Mouse (Mus musculus) 3134 (cell line): ENCODE data around the gene Clec4b2.
"Not testable (repeated sequence)": the region's sequence is repeated elsewhere in the genome, so short reads cannot be mapped to it uniquely, and the experiment has no call there.

Source experiments
- DNase-seq: peaks from one replicate; pipeline ENCODE4 v3.0.0-alpha.2; 2011; ENCODE audit warnings: low spot score; ENCODE audit not compliant: insufficient read length; ENCODE audit errors: extremely low read depth

The Clec4b2 gene

GRCm38 (mm10) chr6:123172593-123172992, at the start of gene Clec4b2:
Gene Clec4b2 (plus strand): TSS chr6:123172893.
- no peak for DNase-seq

GRCm38 (mm10) chr6:123123195-123123594, 49.5 kb upstream of the Clec4b2 start:
- DNase-seq: no peak

- no peak for DNase-seq
Observed at GRCm38 (mm10) chr6:123127173-123127572, 45.5 kb upstream of the Clec4b2 start.

- DNase-seq: not testable (repeated sequence)
Observed at GRCm38 (mm10) chr6:123137766-123138526, 34.7 kb upstream of the Clec4b2 start.

GRCm38 (mm10) chr6:123170106-123170505, 2.6 kb upstream of the Clec4b2 start:
- DNase-seq: no peak

GRCm38 (mm10) chr6:123171040-123171439, 1.7 kb upstream of the Clec4b2 start:
- DNase-seq: no peak

- DNase-seq: no peak
Observed at GRCm38 (mm10) chr6:123175549-123175948, 2.9 kb downstream of the Clec4b2 start.

GRCm38 (mm10) chr6:123184862-123185261, 12.2 kb downstream of the Clec4b2 start:
- not testable (repeated sequence) for DNase-seq

GRCm38 (mm10) chr6:123207187-123208076, 34.7 kb downstream of the Clec4b2 start:
- DNase-seq: no peak

GRCm38 (mm10) chr6:123208077-123208439, 35.4 kb downstream of the Clec4b2 start:
- DNase-seq: not testable (repeated sequence)

GRCm38 (mm10) chr6:123211726-123212125, 39.0 kb downstream of the Clec4b2 start:
- no peak for DNase-seq

GRCm38 (mm10) chr6:123227519-123228166, 55.0 kb downstream of the Clec4b2 start:
- no peak for DNase-seq

GRCm38 (mm10) chr6:123229644-123230043, 57.0 kb downstream of the Clec4b2 start, which contains the start of gene Clec4n:
Gene Clec4n (plus strand): TSS chr6:123229843.
- DNase-seq: no peak

GRCm38 (mm10) chr6:123231149-123231548, 58.5 kb downstream of the Clec4b2 start:
- no peak for DNase-seq

GRCm38 (mm10) chr6:123237582-123237981, 64.9 kb downstream of the Clec4b2 start:
- no peak for DNase-seq

GRCm38 (mm10) chr6:123244201-123244600, 71.5 kb downstream of the Clec4b2 start:
- no peak for DNase-seq

- DNase-seq: not testable (repeated sequence)
Observed at GRCm38 (mm10) chr6:123248862-123249261, 76.2 kb downstream of the Clec4b2 start.

GRCm38 (mm10) chr6:123252735-123253134, 80.0 kb downstream of the Clec4b2 start:
- DNase-seq: no peak
